Mouse (Mus musculus): ENCODE data around the gene Ccer2. TPM values are rescaled to one million over a fixed set of nuclear protein-coding genes. Genes with fewer than 3 reads are reported as not detected.

The Ccer2 gene
- not detected in 2 replicates for polyA plus RNA-seq (2012; rRNA removed)

- WGBS = 2% methylated on average over 17 of the region's 17 CpGs
- no peak for DNase-seq (ENCODE audit: low read depth, low spot score)
These were observed at the start of gene Ccer2 for GRCm38 (mm10) chr7:28756079-28756478. Gene Ccer2, plus strand, starts transcription at chr7:28756174.

DNA sequence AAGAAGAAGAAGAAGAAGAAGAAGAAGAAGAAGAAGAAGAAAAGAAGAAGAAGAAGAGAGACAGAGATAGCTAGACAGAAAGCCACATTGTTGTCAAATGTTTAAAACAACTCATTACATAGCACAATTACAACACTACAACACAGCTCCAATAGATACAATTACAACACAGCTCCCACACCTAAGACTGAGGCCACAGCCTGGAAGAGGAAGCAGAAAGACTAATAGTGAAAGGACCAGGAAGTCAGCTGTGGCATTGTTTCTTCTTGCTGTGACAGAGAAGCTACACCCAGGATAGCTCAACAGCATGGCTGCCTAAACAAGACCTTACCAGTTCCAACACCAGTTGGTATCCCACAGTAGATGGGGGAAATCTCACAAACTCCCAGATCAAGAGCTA is 46.5 kb upstream of the Ccer2 start:
- no peak for DNase-seq (ENCODE audit: low read depth, low spot score)

DNA sequence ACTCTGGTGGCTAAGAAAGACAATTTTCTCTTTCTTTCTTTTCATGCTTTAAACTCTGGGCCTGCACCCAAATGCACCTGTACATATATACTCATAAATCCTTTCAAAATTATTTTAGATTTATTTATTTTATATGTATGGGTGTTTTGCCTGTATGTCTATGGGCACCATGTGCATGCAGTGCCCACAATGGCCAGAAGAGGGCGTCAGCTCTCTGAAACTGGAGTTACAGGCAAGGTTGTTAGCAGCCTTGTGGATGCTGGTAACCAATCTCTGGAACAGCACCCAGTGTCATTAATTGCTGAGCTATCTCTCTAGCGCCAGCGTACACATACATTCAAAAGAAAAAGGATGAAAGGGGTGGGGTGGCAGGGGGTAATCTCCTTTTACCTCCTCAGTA is 45.0 kb upstream of the Ccer2 start:
- DNase-seq (ENCODE audit: low read depth, low spot score) = no peak
- 66% methylated on average over 3 of the region's 3 CpGs for WGBS

DNA sequence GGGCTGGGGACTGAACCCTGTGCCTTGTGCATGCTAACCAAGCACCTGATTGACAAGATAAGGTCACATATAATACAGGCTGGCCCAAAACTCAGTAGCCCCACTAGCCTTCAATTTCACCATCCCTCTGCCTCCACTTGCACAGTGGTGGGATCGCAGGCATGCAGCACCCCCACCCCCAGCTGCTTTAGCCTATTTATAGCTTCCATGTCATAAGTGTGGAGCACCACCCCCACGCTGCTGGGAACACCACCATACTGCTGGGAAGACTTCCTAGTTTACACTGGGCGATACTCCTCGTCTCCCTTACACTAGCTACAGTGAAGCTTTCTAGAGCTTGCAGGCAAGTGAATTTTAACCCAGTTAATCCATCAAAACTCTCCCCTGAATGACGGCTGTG is 41.3 kb upstream of the Ccer2 start:
- no peak for DNase-seq (ENCODE audit: low read depth, low spot score)
- WGBS = 77% methylated on average over 5 of the region's 5 CpGs

GRCm38 (mm10) chr7:28715598-28715997 is 40.4 kb upstream of the Ccer2 start:
- WGBS = 94% methylated on average over 2 of the region's 2 CpGs
- DNase-seq (ENCODE audit: low read depth, low spot score) = no peak

DNA sequence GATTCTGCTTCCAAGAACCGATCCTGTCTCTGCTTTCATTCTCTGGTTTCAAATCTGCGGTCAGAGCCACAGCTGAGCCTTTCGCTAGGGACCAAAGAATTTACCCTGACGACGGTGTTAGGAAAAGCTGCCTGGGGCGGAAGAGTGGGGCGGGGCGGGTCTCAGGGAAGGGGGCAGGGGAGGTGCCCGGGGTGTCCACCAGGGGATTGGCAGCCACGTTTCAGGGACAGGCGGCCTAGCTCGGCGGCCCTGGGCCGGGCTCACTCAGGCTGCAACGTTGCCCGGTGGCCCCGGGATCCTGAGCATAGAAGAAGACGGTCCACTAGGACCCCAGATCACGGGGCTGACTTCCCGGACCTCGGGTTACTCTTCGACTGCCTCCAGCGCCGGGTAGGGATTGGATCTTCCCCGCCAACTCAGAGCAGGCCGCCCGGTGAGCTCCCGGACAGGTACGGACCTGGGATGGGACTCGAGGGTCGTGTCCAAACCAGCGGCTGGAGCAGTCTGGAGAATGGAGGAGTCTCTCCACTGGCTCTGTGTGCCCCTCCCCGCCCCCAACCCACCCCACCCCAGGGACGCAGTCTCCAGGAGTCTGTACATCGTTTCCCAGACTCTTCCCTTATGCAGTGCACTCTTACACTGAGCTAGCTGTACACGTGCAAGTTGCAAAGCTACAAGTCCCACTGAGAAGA is 39.2 kb upstream of the Ccer2 start, which contains the start of gene Fbxo17:
Gene Fbxo17 (plus strand): TSS at position 215 of the 692 bp plus-strand sequence.
- WGBS = 2% methylated on average over 36 of the region's 36 CpGs
- DNase-seq (ENCODE audit: low read depth, low spot score) = no peak

DNA sequence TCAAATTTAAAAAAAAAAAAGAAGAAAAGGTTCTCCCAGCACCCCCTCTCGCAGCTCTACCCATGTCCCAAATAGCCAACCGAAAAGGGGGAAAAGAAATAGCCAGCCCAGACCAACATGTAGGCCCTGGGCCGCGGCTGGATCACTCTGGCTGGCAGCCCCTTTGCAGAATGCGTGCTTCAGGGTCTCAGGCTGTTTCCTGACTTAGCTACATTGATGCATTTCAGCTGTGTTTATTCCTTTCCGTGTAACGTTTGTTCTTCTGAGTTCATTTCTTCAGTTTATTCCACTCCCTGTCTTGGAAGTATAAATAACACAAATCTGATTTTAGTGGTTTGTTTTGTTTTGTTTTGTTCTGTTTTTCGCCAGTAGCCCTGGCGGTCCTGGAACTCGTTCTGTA is 38.2 kb upstream of the Ccer2 start:
- DNase-seq (ENCODE audit: low read depth, low spot score) = no peak
- WGBS = 76% methylated on average over 10 of the region's 10 CpGs

- WGBS = 56% methylated on average over 4 of the region's 4 CpGs
These were observed 36.8 kb upstream of the Ccer2 start for GRCm38 (mm10) chr7:28719159-28719558.

DNA sequence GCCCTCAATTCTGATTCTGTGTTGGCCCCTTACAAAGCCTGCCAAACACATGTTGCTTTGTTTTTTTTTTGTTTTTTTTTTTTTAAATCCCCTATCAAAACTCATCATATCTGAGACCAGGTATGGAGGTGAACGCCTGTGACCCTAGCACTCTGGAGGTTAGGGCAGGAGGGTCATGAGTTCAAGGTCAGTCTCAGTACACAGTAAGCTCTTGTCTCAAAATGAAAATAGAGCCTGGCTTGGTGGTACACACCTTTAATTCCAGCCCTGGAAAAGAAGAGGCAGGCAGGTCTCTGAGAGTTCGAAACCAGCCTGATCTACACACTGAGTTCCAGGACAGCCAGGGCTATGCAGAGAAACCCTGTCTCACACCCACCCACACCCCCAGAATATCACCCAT is 36.3 kb upstream of the Ccer2 start:
- 75% methylated on average over 2 of the region's 2 CpGs for WGBS
- DNase-seq (ENCODE audit: low read depth, low spot score) = no peak

More at GRCm38 (mm10) chr7:28719159-28719558, 36.8 kb upstream of the Ccer2 start:
- no peak for DNase-seq (ENCODE audit: low read depth, low spot score)

- no peak for DNase-seq (ENCODE audit: low read depth, low spot score)
- 81% methylated on average over 3 of the region's 3 CpGs for WGBS
These were observed 35.0 kb upstream of the Ccer2 start for GRCm38 (mm10) chr7:28720753-28721537.

GRCm38 (mm10) chr7:28722079-28722478 is 33.9 kb upstream of the Ccer2 start:
- 96% methylated on average over 7 of the region's 7 CpGs for WGBS
- DNase-seq (ENCODE audit: low read depth, low spot score) = no peak

DNA sequence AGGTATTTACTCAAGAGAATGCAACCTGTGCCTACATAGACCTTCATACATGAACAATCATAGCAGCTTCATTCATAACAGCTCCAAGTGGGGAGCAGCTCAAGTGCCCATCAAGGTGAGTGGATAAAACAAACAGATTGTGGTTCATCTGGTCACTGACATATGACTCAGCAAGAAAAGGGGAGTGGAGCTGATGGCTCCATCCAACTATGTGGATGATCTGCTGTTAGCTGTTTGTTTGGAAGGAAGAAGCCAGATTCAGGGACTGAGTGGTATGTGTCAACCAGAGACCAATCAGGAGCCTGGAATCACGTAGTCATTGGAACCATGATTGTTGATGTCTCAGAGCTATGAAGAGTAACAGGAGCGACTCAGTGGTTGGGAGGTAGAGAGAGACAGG is 31.4 kb upstream of the Ccer2 start:
- 85% methylated on average over 2 of the region's 2 CpGs for WGBS
- DNase-seq (ENCODE audit: low read depth, low spot score) = no peak

GRCm38 (mm10) chr7:28726600-28726999 is 29.4 kb upstream of the Ccer2 start:
- DNase-seq (ENCODE audit: low read depth, low spot score) = peak; percentile 18
- WGBS = 11% methylated on average over 14 of the region's 14 CpGs

- 55% methylated on average over 10 of the region's 10 CpGs for WGBS
- DNase-seq (ENCODE audit: low read depth, low spot score) = no peak
These were observed 28.2 kb upstream of the Ccer2 start for GRCm38 (mm10) chr7:28727649-28728340.

DNA sequence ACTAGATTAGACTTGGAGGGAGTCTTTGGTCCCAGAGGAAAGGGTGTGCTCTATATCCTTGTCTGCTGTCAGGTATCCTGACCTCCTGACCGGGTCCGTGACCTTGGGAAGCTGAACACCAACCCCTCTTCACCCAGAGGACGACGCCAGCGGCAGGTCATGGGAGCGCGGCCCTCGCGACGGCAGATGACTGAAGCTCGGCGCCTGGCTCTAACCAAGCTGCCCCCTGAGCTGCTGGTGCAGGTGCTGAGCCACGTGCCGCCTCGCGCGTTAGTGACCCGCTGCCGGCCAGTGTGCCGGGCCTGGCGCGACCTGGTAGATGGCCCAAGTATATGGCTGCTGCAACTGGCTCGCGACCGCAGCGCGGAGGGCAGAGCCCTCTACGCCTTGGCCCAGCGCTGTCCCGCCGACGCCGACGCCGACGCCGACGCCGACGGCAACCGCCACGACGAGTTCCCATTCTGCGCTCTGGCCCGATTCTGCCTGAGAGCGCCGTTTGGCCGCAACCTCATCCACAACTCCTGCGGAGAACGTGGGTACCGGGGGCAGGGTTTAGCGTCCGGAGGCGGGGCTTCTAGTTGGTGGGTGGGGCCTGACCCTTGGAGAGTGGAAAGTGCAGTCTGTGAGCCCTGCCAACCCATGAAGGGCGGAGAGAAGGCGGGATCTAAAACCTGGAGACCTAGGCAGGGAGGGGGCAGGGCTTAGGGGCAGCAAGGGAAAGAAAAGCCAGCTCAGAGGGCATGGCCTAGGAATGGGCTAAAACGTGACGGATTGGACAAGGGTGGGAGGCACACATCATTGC is 23.4 kb upstream of the Ccer2 start:
- 9% methylated on average over 58 of the region's 58 CpGs for WGBS
- DNase-seq (ENCODE audit: low read depth, low spot score) = peak; percentile 78

GRCm38 (mm10) chr7:28733211-28733610 is 22.8 kb upstream of the Ccer2 start:
- no peak for DNase-seq (ENCODE audit: low read depth, low spot score)
- 24% methylated on average over 11 of the region's 11 CpGs for WGBS

- no peak for DNase-seq (ENCODE audit: low read depth, low spot score)
- 75% methylated on average over 6 of the region's 6 CpGs for WGBS
These were observed 20.3 kb upstream of the Ccer2 start for GRCm38 (mm10) chr7:28735701-28736100.

- no peak for DNase-seq (ENCODE audit: low read depth, low spot score)
- 93% methylated on average over 21 of the region's 21 CpGs for WGBS
These were observed 16.1 kb upstream of the Ccer2 start for GRCm38 (mm10) chr7:28739829-28740228.

DNA sequence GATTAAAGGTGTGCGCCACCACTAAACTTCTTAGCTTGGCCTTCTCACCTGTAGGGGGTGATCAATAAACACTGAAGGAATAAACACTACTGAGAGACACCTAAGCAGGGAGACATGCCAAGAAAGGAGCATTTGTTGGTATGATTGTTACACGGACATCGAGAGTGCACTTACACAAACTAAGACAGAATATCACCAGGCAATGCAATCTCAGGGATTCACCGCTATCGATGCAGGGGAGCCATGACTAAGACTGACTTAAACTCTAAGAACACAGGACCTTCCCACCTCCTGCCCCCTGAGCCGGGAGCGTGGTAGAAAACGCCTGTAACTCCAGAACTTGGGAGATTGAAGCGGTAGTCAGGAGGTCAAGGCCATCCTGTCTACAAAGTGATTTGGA is 15.0 kb upstream of the Ccer2 start:
- WGBS = 15% methylated on average over 9 of the region's 9 CpGs
- DNase-seq (ENCODE audit: low read depth, low spot score) = no peak

- DNase-seq (ENCODE audit: low read depth, low spot score) = no peak
- WGBS = 0% methylated on average over 13 of the region's 13 CpGs
These were observed 14.6 kb upstream of the Ccer2 start for GRCm38 (mm10) chr7:28741368-28741708.
